Mouse (Mus musculus) hindbrain, embryonic 15.5 days (tissue): ENCODE data around the gene Pde4a. TPM values are rescaled to one million over a fixed set of nuclear protein-coding genes. Genes with fewer than 3 reads are reported as not detected.
"Not testable (repeated sequence)": the region's sequence is repeated elsewhere in the genome, so short reads cannot be mapped to it uniquely, and the experiment has no call there.

ENCODE experiments used
- ATAC-seq: fragments of 200-750 bp; cut with Nextera tagmentation; 2 replicates; pipeline ENCODE4 v1.8.0; 2017; ENCODE audit warnings: low read depth, moderate number of reproducible peaks, moderate TSS enrichment; ENCODE audit not compliant: low FRiP score
- H3K27ac ChIP-seq: fragments of 300-500 bp; sonication (generic); replicated peaks from 2 replicates; pipeline ENCODE4 v1.5.1; 2015; ENCODE audit warnings: mild to moderate bottlenecking, inconsistent platforms
- H3K27me3 ChIP-seq: fragments of 300-500 bp; sonication (generic); 2 replicates; pipeline ENCODE4 v1.6.1; 2015; ENCODE audit warnings: control low read depth, inconsistent platforms
- H3K36me3 ChIP-seq: fragments of 300-500 bp; sonication (generic); 2 replicates; pipeline ENCODE4 v1.6.1; 2015; ENCODE audit warnings: control low read depth, inconsistent platforms
- H3K4me1 ChIP-seq: fragments of 300-500 bp; sonication (generic); replicated peaks from 2 replicates; pipeline ENCODE4 v1.6.1; 2015; ENCODE audit warnings: control low read depth, inconsistent platforms
- H3K4me2 ChIP-seq: fragments of 300-500 bp; sonication (generic); 2 replicates; pipeline ENCODE4 v1.6.1; 2015; ENCODE audit warnings: moderate library complexity, mild to moderate bottlenecking, inconsistent platforms
- H3K4me3 ChIP-seq: fragments of 300-500 bp; sonication (generic); 2 replicates; pipeline ENCODE4 v1.5.1; 2015; ENCODE audit warnings: mild to moderate bottlenecking, inconsistent platforms
- H3K9ac ChIP-seq: fragments of 300-500 bp; sonication (generic); 2 replicates; pipeline ENCODE4 v1.6.1; 2015; ENCODE audit warnings: inconsistent platforms
- H3K9me3 ChIP-seq: fragments of 300-500 bp; sonication (generic); 2 replicates; pipeline ENCODE4 v1.6.1; 2016; ENCODE audit warnings: control low read depth, inconsistent platforms
- WGBS: fragments of 180-500 bp; shearing (Covaris S2); methylation state at CpG from one replicate; pipeline ENCODE4 v1.1.7; 2015; 5-methylcytosine and 5-hydroxymethylcytosine counted together
- polyA plus RNA-seq: library from polyadenylated mRNA; unstranded; fragments of >200 nt; fragmentation: Nextera tagmentation; extraction: Ambion mirVana; gene quantifications from 2 replicates; pipeline ENCODE4 v1.2.1, GENCODE M21; 2015

The Pde4a gene
- polyA plus RNA-seq, 1 experiment from 2014 or later: 41.0 TPM

- peaks cover 1% of the 10 kb centered on the region; the same call in 1 of the 2 replicates for H3K4me1 ChIP-seq
- 64% methylated on average over 3 of the region's 3 CpGs for WGBS
- no peaks in the 10 kb centered on the region for H3K36me3 ChIP-seq
- H3K9ac ChIP-seq: no peak overlapping the region
- H3K4me3 ChIP-seq: no peak overlapping the region
- no peak overlapping the region for H3K27ac ChIP-seq
- no peaks in the 10 kb centered on the region for H3K27me3 ChIP-seq
- no peak for ATAC-seq
- H3K4me2 ChIP-seq: no peak overlapping the region
- H3K9me3 ChIP-seq: no peaks in the 10 kb centered on the region
These were observed 25.2 kb downstream of the Pde4a start for GRCm38 (mm10) chr9:21190670-21191069.

- Histone ChIP-seq H3K36me3 (no peaks in the 10 kb centered on the region), H3K4me1 (peaks cover 23% of the 10 kb centered on the region), H3K9me3 (no peaks in the 10 kb centered on the region), H3K9ac (no peak overlapping the region), H3K4me2 (no peak overlapping the region), H3K27ac (no peak overlapping the region), H3K4me3 (no peak overlapping the region), H3K27me3 (no peaks in the 10 kb centered on the region)
- 90% methylated on average over 3 of the region's 3 CpGs for WGBS
- no peak for ATAC-seq
These were observed 28.3 kb downstream of the Pde4a start for GRCm38 (mm10) chr9:21193786-21194185.

GRCm38 (mm10) chr9:21194787-21195493 lies 29.4 kb downstream of the Pde4a start:
- WGBS: 75% methylated on average over 4 of the region's 4 CpGs

GRCm38 (mm10) chr9:21195736-21196505 lies 30.4 kb downstream of the Pde4a start:
- peak; percentile 4; the same call in 1 of the 2 replicates for ATAC-seq
- peak overlapping the region; percentile 65 for H3K4me3 ChIP-seq

More at GRCm38 (mm10) chr9:21194787-21195493, 29.4 kb downstream of the Pde4a start:
- Histone ChIP-seq H3K27me3 (no peaks in the 10 kb centered on the region), H3K4me3 (no peak overlapping the region), H3K4me1 (peaks cover 26% of the 10 kb centered on the region), H3K9me3 (no peaks in the 10 kb centered on the region), H3K36me3 (no peaks in the 10 kb centered on the region), H3K27ac (no peak overlapping the region), H3K9ac (no peak overlapping the region), H3K4me2 (no peak overlapping the region)
- ATAC-seq: no peak

GRCm38 (mm10) chr9:21196521-21197433 lies 31.3 kb downstream of the Pde4a start:
- no peaks in the 10 kb centered on the region for H3K36me3 ChIP-seq
- H3K4me3 ChIP-seq: peak overlapping the region; percentile 65
- H3K4me2 ChIP-seq: peak overlapping the region; percentile 81
- H3K27me3 ChIP-seq: no peaks in the 10 kb centered on the region
- 18% methylated on average over 19 of the region's 19 CpGs for WGBS
- H3K27ac ChIP-seq: peak overlapping the region; percentile 64
- H3K9me3 ChIP-seq: no peaks in the 10 kb centered on the region
- H3K9ac ChIP-seq: peak overlapping the region; percentile 80
- ATAC-seq: peak; percentile 85
- peaks cover 26% of the 10 kb centered on the region for H3K4me1 ChIP-seq

More at GRCm38 (mm10) chr9:21195736-21196505, 30.4 kb downstream of the Pde4a start:
- Histone ChIP-seq H3K4me2 (peak overlapping the region; percentile 81), H3K27ac (peak overlapping the region; percentile 64; the same call in 1 of the 2 replicates), H3K4me1 (peaks cover 26% of the 10 kb centered on the region)
- 49% methylated on average over 7 of the region's 7 CpGs for WGBS
- not testable (repeated sequence) for H3K36me3 ChIP-seq, H3K9ac ChIP-seq, H3K9me3 ChIP-seq, H3K27me3 ChIP-seq

- Histone ChIP-seq H3K27me3 (no peaks in the 10 kb centered on the region), H3K4me2 (peak overlapping the region; percentile 81), H3K4me1 (peaks cover 26% of the 10 kb centered on the region), H3K4me3 (peak overlapping the region; percentile 65), H3K9ac (peak overlapping the region; percentile 80), H3K9me3 (no peaks in the 10 kb centered on the region), H3K27ac (peak overlapping the region; percentile 64), H3K36me3 (peaks cover under 1% of the 10 kb centered on the region; the same call in 1 of the 2 replicates)
- peak; percentile 85 for ATAC-seq
- 6% methylated on average over 4 of the region's 4 CpGs for WGBS
These were observed 32.5 kb downstream of the Pde4a start for GRCm38 (mm10) chr9:21197981-21198380.

- peaks cover 26% of the 10 kb centered on the region for H3K4me1 ChIP-seq
- H3K27ac ChIP-seq: no peak overlapping the region
- ATAC-seq: no peak
- no peaks in the 10 kb centered on the region for H3K9me3 ChIP-seq
- no peak overlapping the region for H3K9ac ChIP-seq
- no peaks in the 10 kb centered on the region for H3K27me3 ChIP-seq
- H3K36me3 ChIP-seq: peaks cover 6% of the 10 kb centered on the region; the same call in 1 of the 2 replicates
- no peak overlapping the region for H3K4me3 ChIP-seq
- WGBS: 89% methylated on average over 3 of the region's 3 CpGs
- H3K4me2 ChIP-seq: peak overlapping the region; percentile 81; the same call in 1 of the 2 replicates
These were observed 33.4 kb downstream of the Pde4a start for GRCm38 (mm10) chr9:21198960-21199359.

GRCm38 (mm10) chr9:21204156-21204527 lies 38.6 kb downstream of the Pde4a start:
- peak overlapping the region; percentile 62; the same call in 1 of the 2 replicates for H3K27ac ChIP-seq
- no peaks in the 10 kb centered on the region for H3K9me3 ChIP-seq
- 0 out of 2 replicates have a peak, but pooled peaks have one; percentile 17 for ATAC-seq
- no peak overlapping the region for H3K9ac ChIP-seq
- 30% methylated on average over 8 of the region's 8 CpGs for WGBS
- H3K27me3 ChIP-seq: no peaks in the 10 kb centered on the region
- no peak overlapping the region for H3K4me3 ChIP-seq
- H3K4me1 ChIP-seq: peaks cover 11% of the 10 kb centered on the region
- peak overlapping the region; percentile 53 for H3K4me2 ChIP-seq
- peaks cover 24% of the 10 kb centered on the region for H3K36me3 ChIP-seq

- Histone ChIP-seq H3K27ac (peak overlapping the region; percentile 62), H3K9ac (peak overlapping the region; percentile 26)
These were observed 39.2 kb downstream of the Pde4a start for GRCm38 (mm10) chr9:21204528-21205272.

GRCm38 (mm10) chr9:21206848-21207247 lies 41.3 kb downstream of the Pde4a start:
- no peak overlapping the region for H3K4me2 ChIP-seq
- no peak overlapping the region for H3K4me3 ChIP-seq
- H3K9me3 ChIP-seq: no peaks in the 10 kb centered on the region
- H3K27me3 ChIP-seq: no peaks in the 10 kb centered on the region
- H3K27ac ChIP-seq: no peak overlapping the region
- WGBS: 91% methylated on average over 6 of the region's 6 CpGs
- no peak overlapping the region for H3K9ac ChIP-seq
- peaks cover 37% of the 10 kb centered on the region for H3K36me3 ChIP-seq
- no peak for ATAC-seq
- H3K4me1 ChIP-seq: peaks cover 11% of the 10 kb centered on the region

More at GRCm38 (mm10) chr9:21204528-21205272, 39.2 kb downstream of the Pde4a start:
- ATAC-seq: peak; percentile 82
- Histone ChIP-seq H3K4me3 (peak overlapping the region; percentile 36), H3K36me3 (peaks cover 24% of the 10 kb centered on the region), H3K4me1 (peaks cover 11% of the 10 kb centered on the region), H3K4me2 (peak overlapping the region; percentile 53), H3K9me3 (no peaks in the 10 kb centered on the region), H3K27me3 (no peaks in the 10 kb centered on the region)
- 4% methylated on average over 23 of the region's 23 CpGs for WGBS

GRCm38 (mm10) chr9:21208626-21209025 lies 43.1 kb downstream of the Pde4a start:
- Histone ChIP-seq H3K27ac (no peak overlapping the region), H3K36me3 (peaks cover 33% of the 10 kb centered on the region), H3K9me3 (no peaks in the 10 kb centered on the region), H3K27me3 (no peaks in the 10 kb centered on the region), H3K4me2 (no peak overlapping the region), H3K9ac (no peak overlapping the region), H3K4me3 (no peak overlapping the region), H3K4me1 (peaks cover 11% of the 10 kb centered on the region)
- WGBS: 46% methylated on average over 2 of the region's 2 CpGs
- no peak for ATAC-seq
